Mouse (Mus musculus) limb, embryonic 11.5 days (tissue): Measurements from ENCODE around the gene Palm2. TPM values are rescaled to one million over a fixed set of nuclear protein-coding genes. Genes with fewer than 3 reads are reported as not detected.
A peak's percentile ranks its signal among the peaks of the same experiment; 100 is the strongest.

Source experiments
- ATAC-seq: fragments of 200-750 bp; cut with Nextera tagmentation; 2 replicates; pipeline ENCODE4 v1.8.0; 2017; ENCODE audit warnings: low read depth; ENCODE audit not compliant: insufficient number of reproducible peaks, low FRiP score, low TSS enrichment
- DNase-seq: peaks from one replicate; pipeline ENCODE4 v3.0.0-alpha.2; 2015; ENCODE audit warnings: low spot score
- H3K27ac ChIP-seq: fragments of 300-500 bp; sonication (generic); replicated peaks from 2 replicates; pipeline ENCODE4 v1.5.1; 2014; ENCODE audit warnings: low read depth, mild to moderate bottlenecking, low read length
- H3K27me3 ChIP-seq: fragments of 300-500 bp; sonication (generic); 2 replicates; pipeline ENCODE4 v1.6.1; 2014; ENCODE audit warnings: mild to moderate bottlenecking, low read length, mixed read lengths; ENCODE audit not compliant: control insufficient read depth, insufficient read depth
- H3K36me3 ChIP-seq: fragments of 300-500 bp; sonication (generic); 2 replicates; pipeline ENCODE4 v1.6.1; 2014; ENCODE audit warnings: mild to moderate bottlenecking, low read length, moderate library complexity, mixed read lengths; ENCODE audit not compliant: control insufficient read depth, insufficient read depth
- H3K4me1 ChIP-seq: fragments of 300-500 bp; sonication (generic); 2 replicates; pipeline ENCODE4 v1.6.1; 2014; ENCODE audit warnings: low read length, mixed read lengths; ENCODE audit not compliant: control insufficient read depth, insufficient read depth
- H3K4me2 ChIP-seq: fragments of 300-500 bp; sonication (generic); 2 replicates; pipeline ENCODE4 v1.6.1; 2014; ENCODE audit warnings: low read depth, mild to moderate bottlenecking, moderate library complexity; ENCODE audit not compliant: severe bottlenecking
- H3K4me3 ChIP-seq: fragments of 300-500 bp; sonication (generic); 2 replicates; pipeline ENCODE4 v1.5.1; 2014; ENCODE audit warnings: low read depth, low read length
- H3K9ac ChIP-seq: fragments of 300-500 bp; sonication (generic); 2 replicates; pipeline ENCODE4 v1.6.1; 2014; ENCODE audit warnings: mild to moderate bottlenecking, low read length
- H3K9me3 ChIP-seq: fragments of 300-500 bp; sonication (generic); 2 replicates; pipeline ENCODE4 v1.6.1; 2016; ENCODE audit warnings: low read length; ENCODE audit not compliant: control insufficient read depth
- whole genome bisulfite sequencing: fragments of 180-500 bp; shearing (Covaris S2); extraction: QIAGEN DNeasy Blood & Tissue Kit; methylation state at CpG from one replicate; pipeline ENCODE4 v1.1.7; 2014; 5-methylcytosine and 5-hydroxymethylcytosine counted together
- polyA plus RNA-seq: library from polyadenylated mRNA; unstranded; fragments of >200 nt; fragmentation: Nextera tagmentation; extraction: Ambion mirVana; gene quantifications from 2 replicates; pipeline ENCODE4 v1.2.1, GENCODE M21; 2014

Gene Palm2
- polyA plus RNA-seq, 1 experiment from 2014 or later, result 4.1 TPM

GRCm38 (mm10) chr4:57674351-57674750 lies 240.3 kb downstream of the Palm2 start:
- 71% methylated on average over 7 of the region's 7 CpGs for WGBS
- ATAC-seq (no peak), DNase-seq (no peak)
- Histone ChIP-seq H3K4me1 (peaks cover 27% of the 10 kb centered on the region), H3K4me3 (no peak overlapping the region), H3K4me2 (no peak overlapping the region), H3K9ac (no peak overlapping the region), H3K27ac (no peak overlapping the region), H3K9me3 (no peaks in the 10 kb centered on the region), H3K36me3 (no peaks in the 10 kb centered on the region), H3K27me3 (no peaks in the 10 kb centered on the region)

GRCm38 (mm10) chr4:57675387-57675786 lies 241.3 kb downstream of the Palm2 start:
- Histone ChIP-seq H3K4me3 (no peak overlapping the region), H3K27ac (peak overlapping the region; percentile 58; the same call in 1 of the 2 replicates), H3K9ac (0 out of 2 replicates have a peak overlapping the region, but pooled peaks have one; percentile 32), H3K9me3 (no peaks in the 10 kb centered on the region), H3K4me2 (peak overlapping the region; percentile 36; the same call in 1 of the 2 replicates), H3K4me1 (peaks cover 27% of the 10 kb centered on the region), H3K27me3 (no peaks in the 10 kb centered on the region), H3K36me3 (no peaks in the 10 kb centered on the region)
- DNase-seq (peak; percentile 77), ATAC-seq (peak; percentile 68)
- 6% methylated on average over 13 of the region's 13 CpGs for WGBS

DNA sequence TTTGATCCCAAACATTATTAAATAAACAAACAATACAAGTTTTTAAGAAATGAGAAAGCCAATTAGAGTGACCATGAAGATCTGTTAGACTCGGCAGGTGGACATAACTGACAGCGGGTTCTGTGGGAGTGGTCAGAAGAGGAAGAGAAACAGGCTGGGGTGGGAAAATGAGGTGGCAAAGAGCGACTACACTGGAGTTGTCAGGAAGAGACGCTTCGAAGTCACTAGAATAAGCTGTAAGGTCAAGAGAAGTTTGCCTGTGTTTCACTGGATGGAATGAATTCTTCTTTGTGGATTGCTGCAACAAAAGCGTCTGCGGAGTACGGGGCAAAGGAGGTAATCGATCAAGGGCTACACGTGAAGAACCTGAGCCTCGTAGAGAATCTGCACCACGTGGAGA lies 243.9 kb downstream of the Palm2 start:
- no peak overlapping the region for H3K4me2 ChIP-seq
- no peak for DNase-seq
- H3K27me3 ChIP-seq, result no peaks in the 10 kb centered on the region
- H3K27ac ChIP-seq, result no peak overlapping the region
- WGBS, result 82% methylated on average over 12 of the region's 12 CpGs
- H3K4me1 ChIP-seq, result peaks cover 25% of the 10 kb centered on the region
- no peak for ATAC-seq
- no peaks in the 10 kb centered on the region for H3K36me3 ChIP-seq
- H3K4me3 ChIP-seq, result no peak overlapping the region
- H3K9ac ChIP-seq, result no peak overlapping the region
- H3K9me3 ChIP-seq, result no peaks in the 10 kb centered on the region

DNA sequence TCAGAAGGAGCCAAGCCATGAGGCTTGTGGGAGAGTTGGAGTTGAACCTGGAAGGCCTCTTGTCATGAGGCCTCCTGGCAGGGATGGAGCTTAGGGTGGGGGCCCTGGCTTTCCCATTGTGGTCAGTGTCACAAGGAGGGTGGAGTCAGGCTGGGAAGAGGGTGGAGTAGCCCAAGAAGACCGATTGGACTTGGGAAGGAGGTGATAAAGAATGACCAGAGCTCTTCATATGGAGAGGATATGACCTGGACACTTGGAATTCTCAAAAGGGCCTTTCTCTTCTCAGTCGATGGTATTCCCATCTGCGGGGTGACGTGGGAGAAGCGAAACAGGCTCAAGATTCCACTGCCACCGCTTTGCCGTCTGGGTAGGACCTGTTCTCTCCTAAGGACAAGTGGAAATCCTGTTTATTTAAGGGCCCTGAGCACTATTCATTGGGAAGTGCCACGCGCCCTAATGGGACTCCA lies 245.0 kb downstream of the Palm2 start:
- Histone ChIP-seq H3K9me3 (no peaks in the 10 kb centered on the region), H3K4me3 (no peak overlapping the region), H3K36me3 (no peaks in the 10 kb centered on the region), H3K27ac (no peak overlapping the region), H3K9ac (no peak overlapping the region), H3K4me1 (peaks cover 19% of the 10 kb centered on the region), H3K27me3 (no peaks in the 10 kb centered on the region), H3K4me2 (no peak overlapping the region)
- 95% methylated on average over 9 of the region's 9 CpGs for WGBS
- ATAC-seq, result no peak
- DNase-seq, result no peak

- H3K4me3 ChIP-seq, result no peak overlapping the region
- WGBS, result 83% methylated on average over 12 of the region's 12 CpGs
- ATAC-seq, result no peak
Observed at GRCm38 (mm10) chr4:57680186-57680585, 246.1 kb downstream of the Palm2 start.

GRCm38 (mm10) chr4:57681511-57681910 lies 247.5 kb downstream of the Palm2 start:
- no peak for DNase-seq
- Histone ChIP-seq H3K27me3 (no peaks in the 10 kb centered on the region), H3K9ac (no peak overlapping the region), H3K36me3 (no peaks in the 10 kb centered on the region), H3K4me3 (no peak overlapping the region), H3K27ac (no peak overlapping the region), H3K9me3 (no peaks in the 10 kb centered on the region), H3K4me2 (no peak overlapping the region), H3K4me1 (peaks cover 3% of the 10 kb centered on the region; the same call in 1 of the 2 replicates)
- ATAC-seq, result no peak
- WGBS, result 69% methylated on average over 12 of the region's 12 CpGs

More at GRCm38 (mm10) chr4:57680186-57680585, 246.1 kb downstream of the Palm2 start:
- Histone ChIP-seq H3K4me2 (no peak overlapping the region), H3K27ac (no peak overlapping the region), H3K27me3 (no peaks in the 10 kb centered on the region), H3K4me1 (peaks cover 10% of the 10 kb centered on the region), H3K9ac (no peak overlapping the region), H3K36me3 (no peaks in the 10 kb centered on the region), H3K9me3 (no peaks in the 10 kb centered on the region)
- DNase-seq, result no peak

GRCm38 (mm10) chr4:57682341-57682740 lies 248.3 kb downstream of the Palm2 start:
- no peaks in the 10 kb centered on the region for H3K36me3 ChIP-seq
- no peaks in the 10 kb centered on the region for H3K27me3 ChIP-seq
- no peak overlapping the region for H3K9ac ChIP-seq
- H3K4me3 ChIP-seq, result no peak overlapping the region
- ATAC-seq, result no peak
- DNase-seq, result no peak
- no peak overlapping the region for H3K27ac ChIP-seq
- no peaks in the 10 kb centered on the region for H3K9me3 ChIP-seq
- no peak overlapping the region for H3K4me2 ChIP-seq
- 96% methylated on average over 2 of the region's 2 CpGs for WGBS
- H3K4me1 ChIP-seq, result peaks cover 8% of the 10 kb centered on the region; the same call in 1 of the 2 replicates

GRCm38 (mm10) chr4:57682944-57683343 lies 248.9 kb downstream of the Palm2 start:
- H3K36me3 ChIP-seq, result no peaks in the 10 kb centered on the region
- no peaks in the 10 kb centered on the region for H3K9me3 ChIP-seq
- no peaks in the 10 kb centered on the region for H3K27me3 ChIP-seq
- 85% methylated on average over 11 of the region's 11 CpGs for WGBS
- no peak overlapping the region for H3K4me3 ChIP-seq
- H3K4me2 ChIP-seq, result no peak overlapping the region
- DNase-seq (no peak), ATAC-seq (no peak)
- no peak overlapping the region for H3K9ac ChIP-seq
- peaks cover 9% of the 10 kb centered on the region; the same call in 1 of the 2 replicates for H3K4me1 ChIP-seq
- no peak overlapping the region for H3K27ac ChIP-seq

GRCm38 (mm10) chr4:57684676-57685215 lies 250.7 kb downstream of the Palm2 start:
- Histone ChIP-seq H3K9ac (no peak overlapping the region), H3K4me3 (no peak overlapping the region), H3K27ac (no peak overlapping the region), H3K9me3 (no peaks in the 10 kb centered on the region), H3K4me1 (peaks cover 9% of the 10 kb centered on the region; the same call in 1 of the 2 replicates), H3K27me3 (no peaks in the 10 kb centered on the region), H3K4me2 (no peak overlapping the region), H3K36me3 (no peaks in the 10 kb centered on the region)
- DNase-seq, result no peak
- WGBS, result 80% methylated on average over 12 of the region's 12 CpGs
- no peak for ATAC-seq
